Mouse (Mus musculus) MEL (cell line): ENCODE data around the gene Zfp963. TPM values are rescaled to one million over a fixed set of nuclear protein-coding genes. Genes with fewer than 3 reads are reported as not detected.

Experiments
- DNase-seq: peaks from one replicate; pipeline ENCODE4 v3.0.0; 2011; ENCODE audit warnings: low read depth, low spot score
- H3K27ac ChIP-seq: 2 replicates; pipeline ENCODE4 v1.5.1; 2012; ENCODE audit warnings: low read depth, mild to moderate bottlenecking, control low read depth, low read length, moderate library complexity; ENCODE audit not compliant: control insufficient read depth
- H3K27me3 ChIP-seq, 2 experiments: fragments of 150-350 bp in 1 of 2; sonication (generic) in 1 of 2; 2 replicates each; pipeline ENCODE4 v1.6.1; 2012; ENCODE audit warnings: low read length in 2 of 2, mild to moderate bottlenecking in 2 of 2, improper control_type of control experiment in 1 of 2, moderate library complexity in 1 of 2; ENCODE audit not compliant: insufficient read depth in 2 of 2, control insufficient read depth in 1 of 2
- H3K36me3 ChIP-seq, 2 experiments: 2 replicates each; pipeline ENCODE4 v1.6.1; 2012 to 2014; ENCODE audit warnings: low read length in 2 of 2, improper control_type of control experiment in 1 of 2, inconsistent platforms in 1 of 2, mild to moderate bottlenecking in 1 of 2; ENCODE audit not compliant: insufficient read depth in 2 of 2, control insufficient read depth in 1 of 2
- H3K4me1 ChIP-seq, 2 experiments: fragments of 150-350 bp in 1 of 2; sonication (generic) in 1 of 2; 2 replicates each; pipeline ENCODE4 v1.6.1; 2012; ENCODE audit warnings: low read length in 2 of 2, improper control_type of control experiment in 1 of 2, mild to moderate bottlenecking in 1 of 2; ENCODE audit not compliant: insufficient read depth in 2 of 2, control insufficient read depth in 1 of 2
- H3K4me3 ChIP-seq, 2 experiments: fragments of 150-350 bp in 1 of 2; sonication (generic) in 1 of 2; 2 replicates each; pipeline ENCODE4 v1.5.1; 2012; ENCODE audit warnings: low read depth in 2 of 2, low read length in 2 of 2, mild to moderate bottlenecking in 2 of 2, moderate library complexity in 2 of 2, control low read depth in 1 of 2, improper control_type of control experiment in 1 of 2; ENCODE audit not compliant: control insufficient read depth in 1 of 2, insufficient read depth in 1 of 2
- H3K79me2 ChIP-seq: 2 replicates; pipeline ENCODE4 v1.6.1; 2012; ENCODE audit warnings: mild to moderate bottlenecking, low read length, moderate library complexity; ENCODE audit not compliant: control insufficient read depth, poor library complexity, insufficient read depth
- H3K9ac ChIP-seq: 2 replicates; pipeline ENCODE4 v1.6.1; 2012; ENCODE audit warnings: low read depth, mild to moderate bottlenecking, control low read depth, low read length, moderate library complexity; ENCODE audit not compliant: control insufficient read depth, poor library complexity, severe bottlenecking
- H3K9me3 ChIP-seq: fragments of 150-350 bp; sonication (generic); replicated peaks from 2 replicates; pipeline ENCODE4 v1.6.1; 2012; ENCODE audit warnings: mild to moderate bottlenecking, low read length, improper control_type of control experiment, moderate library complexity; ENCODE audit not compliant: insufficient read depth
- CHD1 ChIP-seq: IDR thresholded peaks from 2 replicates; pipeline ENCODE4 v1.6.1; 2012; ENCODE audit warnings: low read depth, mild to moderate bottlenecking, inconsistent platforms, low read length, improper control_type of control experiment
- CHD2 ChIP-seq: IDR thresholded peaks from 2 replicates; pipeline ENCODE4 v1.6.1; 2011; ENCODE audit warnings: low read length, improper control_type of control experiment
- CTCF ChIP-seq, 3 experiments: IDR thresholded peaks in 2 of 3; conservative IDR thresholded peaks in 1 of 3; 2 replicates each; pipeline ENCODE4 v1.5.1; 2011 to 2012; ENCODE audit warnings: low read length in 3 of 3, low read depth in 2 of 3, mild to moderate bottlenecking in 2 of 3, improper control_type of control experiment in 1 of 3, inconsistent platforms in 1 of 3, mixed read lengths in 1 of 3, moderate library complexity in 1 of 3; ENCODE audit not compliant: control insufficient read depth in 1 of 3, insufficient read depth in 1 of 3, poor library complexity in 1 of 3, severe bottlenecking in 1 of 3
- ELF1 ChIP-seq: IDR thresholded peaks from 2 replicates; pipeline ENCODE4 v1.6.1; 2014; ENCODE audit warnings: low read depth, mild to moderate bottlenecking, inconsistent platforms, low read length, improper control_type of control experiment, moderate library complexity
- EP300 ChIP-seq, 2 experiments: IDR thresholded peaks; 2 replicates each; pipeline ENCODE4 v1.6.1; 2011; ENCODE audit warnings: improper control_type of control experiment in 2 of 2, low read length in 2 of 2, low read depth in 1 of 2, mild to moderate bottlenecking in 1 of 2
- ETS1 ChIP-seq: IDR thresholded peaks from 2 replicates; pipeline ENCODE4 v1.6.1; 2012; ENCODE audit warnings: low read depth, mild to moderate bottlenecking, inconsistent platforms, low read length, improper control_type of control experiment, moderate library complexity
- GABPA ChIP-seq: IDR thresholded peaks from 2 replicates; pipeline ENCODE4 v1.6.1; 2012; ENCODE audit warnings: low read depth, mild to moderate bottlenecking, inconsistent platforms, low read length, improper control_type of control experiment, moderate library complexity
- GATA1 ChIP-seq: IDR thresholded peaks from 2 replicates; pipeline ENCODE4 v1.6.1; 2011; ENCODE audit warnings: low read depth, low read length, improper control_type of control experiment
- HCFC1 ChIP-seq: IDR thresholded peaks from 2 replicates; pipeline ENCODE4 v1.6.1; 2012; ENCODE audit warnings: low read depth, mild to moderate bottlenecking, inconsistent platforms, low read length, improper control_type of control experiment, moderate library complexity
- JUND ChIP-seq: IDR thresholded peaks from 2 replicates; pipeline ENCODE4 v1.6.1; 2011; ENCODE audit warnings: low read depth, mild to moderate bottlenecking, improper control_type of control experiment, low read length
- KAT2A ChIP-seq: conservative IDR thresholded peaks from 2 replicates; pipeline ENCODE4 v1.6.1; 2012; ENCODE audit warnings: low read depth, low read length, improper control_type of control experiment, inconsistent platforms
- MAFK ChIP-seq: IDR thresholded peaks from 2 replicates; pipeline ENCODE4 v1.6.1; 2011; ENCODE audit warnings: low read depth, mild to moderate bottlenecking, low read length, improper control_type of control experiment, borderline replicate concordance
- MAX ChIP-seq: IDR thresholded peaks from 2 replicates; pipeline ENCODE4 v1.6.1; 2011; ENCODE audit warnings: low read length, improper control_type of control experiment
- MAZ ChIP-seq: IDR thresholded peaks from 2 replicates; pipeline ENCODE4 v1.6.1; 2012; ENCODE audit warnings: low read depth, mild to moderate bottlenecking, inconsistent platforms, low read length, improper control_type of control experiment
- MXI1 ChIP-seq: IDR thresholded peaks from 2 replicates; pipeline ENCODE4 v1.6.1; 2011; ENCODE audit warnings: mild to moderate bottlenecking, low read depth, low read length, improper control_type of control experiment
- MYB ChIP-seq: IDR thresholded peaks from 2 replicates; pipeline ENCODE4 v1.6.1; 2011; ENCODE audit warnings: mild to moderate bottlenecking, low read depth, low read length, improper control_type of control experiment
- MYC ChIP-seq: IDR thresholded peaks from 2 replicates; pipeline ENCODE4 v1.6.1; 2011; ENCODE audit warnings: low read depth, mild to moderate bottlenecking, low read length, improper control_type of control experiment, moderate library complexity
- NELFE ChIP-seq: IDR thresholded peaks from 2 replicates; pipeline ENCODE4 v1.6.1; 2011; ENCODE audit warnings: low read depth, low read length, improper control_type of control experiment
- POLR2A ChIP-seq, 2 experiments: IDR thresholded peaks; 2 replicates each; pipeline ENCODE4 v1.6.1; 2011 to 2012; ENCODE audit warnings: low read length in 2 of 2, mild to moderate bottlenecking in 2 of 2, control low read depth in 1 of 2, improper control_type of control experiment in 1 of 2, low read depth in 1 of 2, moderate library complexity in 1 of 2; ENCODE audit not compliant: control insufficient read depth in 1 of 2, insufficient read depth in 1 of 2, poor library complexity in 1 of 2
- RAD21 ChIP-seq: IDR thresholded peaks from 2 replicates; pipeline ENCODE4 v1.6.1; 2011; ENCODE audit warnings: mild to moderate bottlenecking, low read depth, low read length, improper control_type of control experiment
- RCOR1 ChIP-seq: IDR thresholded peaks from 2 replicates; pipeline ENCODE4 v1.6.1; 2012; ENCODE audit warnings: low read depth, mild to moderate bottlenecking, inconsistent platforms, low read length, improper control_type of control experiment
- SIN3A ChIP-seq: IDR thresholded peaks from 2 replicates; pipeline ENCODE4 v1.6.1; 2012; ENCODE audit warnings: low read length, improper control_type of control experiment, inconsistent platforms
- TBP ChIP-seq: IDR thresholded peaks from 2 replicates; pipeline ENCODE4 v1.8.0; 2011; ENCODE audit warnings: low read depth, low read length, improper control_type of control experiment
- TCF12 ChIP-seq: IDR thresholded peaks from 2 replicates; pipeline ENCODE4 v1.6.1; 2014; ENCODE audit warnings: low read depth, mild to moderate bottlenecking, inconsistent platforms, low read length, improper control_type of control experiment, moderate library complexity
- UBTF ChIP-seq: IDR thresholded peaks from 2 replicates; pipeline ENCODE4 v1.6.1; 2012; ENCODE audit warnings: low read depth, mild to moderate bottlenecking, inconsistent platforms, low read length, improper control_type of control experiment, moderate library complexity, borderline replicate concordance; ENCODE audit not compliant: insufficient read depth
- USF1 ChIP-seq: IDR thresholded peaks from 2 replicates; pipeline ENCODE4 v1.6.1; 2014; ENCODE audit warnings: low read depth, mild to moderate bottlenecking, inconsistent platforms, low read length, improper control_type of control experiment, moderate library complexity
- USF2 ChIP-seq, 2 experiments: IDR thresholded peaks; 2 replicates each; pipeline ENCODE4 v1.6.1; 2011 to 2012; ENCODE audit warnings: improper control_type of control experiment in 2 of 2, low read length in 2 of 2, borderline replicate concordance in 1 of 2, inconsistent platforms in 1 of 2, low read depth in 1 of 2, mild to moderate bottlenecking in 1 of 2; ENCODE audit not compliant: insufficient read depth in 1 of 2
- ZMIZ1 ChIP-seq: IDR thresholded peaks from 2 replicates; pipeline ENCODE4 v1.6.1; 2012; ENCODE audit warnings: low read depth, mild to moderate bottlenecking, inconsistent platforms, low read length, improper control_type of control experiment, moderate library complexity
- polyA plus RNA-seq, 2 experiments: library from polyadenylated mRNA; stranded (reverse) in 1 of 2; unstranded in 1 of 2; fragments of >175 nt in 1 of 2; fragments of >200 nt in 1 of 2; gene quantifications; 2 replicates each; pipeline versions ENCODE4 v1.2.1 to v1.2.4; 2012; ENCODE audit warnings: low replicate concordance in 2 of 2, low read depth in 1 of 2; ENCODE audit not compliant: insufficient read length in 2 of 2, insufficient read depth in 1 of 2, missing spikeins in 1 of 2
- total RNA-seq: library from RNA; depleted of rRNA; stranded (reverse); fragments of 300-350 nt; gene quantifications from 2 replicates; pipeline ENCODE4 v1.2.3, GENCODE M21; 2012

The Zfp963 gene
- total and polyA plus RNA-seq, 3 experiments = 0.65 to 0.95 TPM; not detected in 1

DNA sequence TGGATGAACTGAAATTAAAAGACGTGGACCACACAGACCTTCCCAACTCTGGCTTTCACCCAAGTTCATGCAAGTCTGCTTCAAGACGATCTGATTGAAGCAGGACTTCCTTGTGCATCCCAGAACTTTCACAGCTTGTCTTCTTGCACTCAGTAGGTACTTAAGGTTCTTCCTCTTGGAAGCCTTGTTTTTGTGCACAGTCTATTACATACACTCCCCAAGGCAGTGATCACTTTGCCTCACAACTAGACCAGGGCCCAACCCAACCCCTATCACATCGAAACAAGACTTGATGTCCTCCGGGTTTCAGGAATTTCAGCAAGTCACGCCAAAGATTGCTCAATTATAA is 32.6 kb downstream of the Zfp963 start:
- Histone ChIP-seq H3K27ac (0 out of 2 replicates have a peak overlapping the region, but pooled peaks have one; percentile 20), H3K9ac (peak overlapping the region; percentile 41), H3K79me2 (peaks cover 28% of the 10 kb centered on the region)
- no peak for DNase-seq
- TF ChIP-seq MAFK (no peak), HCFC1 (no peak), JUND (no peak), USF1 (no peak), GABPA (no peak), MYC (no peak), MAX (no peak), USF2 (IDR thresholded peaks at IDR 0.05; ENCODE audit: borderline replicate concordance in 1 of 2, insufficient read depth in 1 of 2, low read depth in 1 of 2, low read length in 2 of 2) (no peak), ZMIZ1 (no peak)
- TF ChIP-seq, all 39 proteins: peak for 0
- no peaks in the 10 kb centered on the region for H3K9me3 ChIP-seq
- peak overlapping the region; percentile 46 to 49 for H3K4me3 ChIP-seq
- peaks cover 0 to 10% of the 10 kb centered on the region in 2 experiments; a peak in 3 of 4 replicates for H3K4me1 ChIP-seq
- H3K36me3 ChIP-seq = peaks cover 0 to 13% of the 10 kb centered on the region in 2 experiments; a peak in 3 of 4 replicates
- H3K27me3 ChIP-seq = no peaks in the 10 kb centered on the region

DNA sequence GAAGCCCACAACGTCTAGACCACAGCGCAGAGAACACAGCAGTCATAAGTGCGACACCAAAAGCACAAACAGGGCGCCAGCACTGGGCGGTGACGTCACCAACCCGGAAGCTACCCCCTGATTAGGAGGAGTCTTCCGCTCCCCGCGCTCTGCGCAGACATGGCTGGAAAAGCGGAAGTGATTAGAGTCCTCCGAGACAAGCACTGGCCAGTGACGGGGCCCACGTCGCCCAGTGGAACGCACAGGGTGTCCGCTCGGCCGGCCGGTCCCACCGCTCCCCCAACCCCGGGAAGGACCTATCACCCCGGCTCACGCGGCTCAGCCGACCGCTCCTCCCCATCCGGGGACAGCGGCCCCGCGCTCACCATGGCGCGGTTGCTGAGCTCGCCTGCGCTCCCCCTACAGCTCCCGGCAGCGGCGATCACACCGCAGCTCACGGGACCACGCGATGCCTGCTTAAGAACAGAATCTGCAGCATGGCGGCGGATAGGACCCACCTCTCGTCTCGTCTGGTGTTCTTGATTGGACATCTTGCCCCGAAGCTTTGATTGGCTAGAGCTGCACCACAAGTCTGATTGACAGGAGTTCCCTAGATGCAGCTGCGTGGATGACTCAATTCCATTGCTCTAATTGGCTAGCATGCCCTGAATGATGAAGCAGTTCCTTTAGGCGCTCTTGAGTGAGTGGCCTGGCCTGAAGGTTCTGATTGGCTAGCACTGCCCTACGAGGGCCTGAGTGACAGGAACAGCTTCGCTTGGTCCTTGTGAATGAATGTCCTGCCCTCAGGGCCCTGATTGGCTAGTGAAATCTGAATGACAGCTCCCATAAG is 33.2 kb downstream of the Zfp963 start:
- Histone ChIP-seq H3K9me3 (no peaks in the 10 kb centered on the region), H3K79me2 (peaks cover 32% of the 10 kb centered on the region), H3K36me3 (peaks cover 0 to 13% of the 10 kb centered on the region in 2 experiments; a peak in 3 of 4 replicates), H3K27ac (peak overlapping the region; percentile 97), H3K4me3 (peak overlapping the region; percentile 69 to 92), H3K27me3 (no peaks in the 10 kb centered on the region), H3K9ac (peak overlapping the region; percentile 98), H3K4me1 (peaks cover 0 to 10% of the 10 kb centered on the region in 2 experiments; a peak in 3 of 4 replicates)
- DNase-seq = peak; percentile 100
- TF ChIP-seq POLR2A (IDR thresholded peaks at IDR 0.05; ENCODE audit: control insufficient read depth in 1 of 2, insufficient read depth in 1 of 2, low read depth in 1 of 2, low read length in 2 of 2, poor library complexity in 1 of 2) (peak; percentile 89), MXI1 (peak; percentile 89), RAD21 (no peak), EP300 (IDR thresholded peaks at IDR 0.05; ENCODE audit: low read depth in 1 of 2, low read length in 2 of 2) (peak in 1 of 2 experiments; percentile 44; a peak in 1 of 4 replicates), HCFC1 (peak; percentile 87), GATA1 (peak; percentile 52), ZMIZ1 (peak; percentile 80; the same call in 1 of the 2 replicates), TCF12 (peak; percentile 50; the same call in 1 of the 2 replicates), RCOR1 (no peak), NELFE (peak; percentile 84), TBP (peak; percentile 64; the same call in 1 of the 2 replicates), MAX (peak; percentile 83), ELF1 (peak; percentile 99), SIN3A (peak; percentile 88), KAT2A (peak; percentile 63), CTCF (IDR thresholded peaks at IDR 0.05 in 2 of 3, conservative IDR thresholded peaks at IDR 0.05 in 1 of 3; ENCODE audit: control insufficient read depth in 1 of 3, insufficient read depth in 1 of 3, low read depth in 2 of 3, low read length in 3 of 3, poor library complexity in 1 of 3, severe bottlenecking in 1 of 3) (no peak), JUND (peak; percentile 78), MAZ (peak; percentile 75; the same call in 1 of the 2 replicates), MAFK (no peak), CHD1 (peak; percentile 13; the same call in 1 of the 2 replicates), USF1 (peak; percentile 59; the same call in 1 of the 2 replicates), ETS1 (peak; percentile 79), UBTF (no peak), CHD2 (peak; percentile 90), MYC (peak; percentile 87), MYB (no peak)
